Mouse (Mus musculus): ENCODE data around the gene Pde4dip.

DNA sequence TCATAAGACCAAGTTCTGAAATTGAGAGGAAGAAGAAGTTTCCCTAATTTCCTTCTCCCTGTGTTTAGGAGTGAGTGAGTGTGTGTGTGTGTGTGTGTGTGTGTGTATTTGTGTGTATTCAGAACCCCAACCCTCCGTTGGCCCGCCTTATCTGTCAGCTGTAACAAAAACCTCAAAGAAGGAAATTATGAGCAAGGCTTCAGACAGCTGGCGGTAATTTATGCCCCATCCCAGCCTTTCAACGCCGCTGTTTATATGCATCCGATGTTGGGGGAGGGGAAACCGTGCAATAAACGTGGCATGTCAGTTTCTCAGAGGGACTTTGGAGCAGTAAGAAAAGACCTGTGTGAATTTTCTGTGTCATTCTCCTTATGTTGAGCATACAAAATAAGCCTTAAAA, 12.2 kb downstream of the Pde4dip start:
- TF ChIP-seq CTCF (IDR thresholded peaks at IDR 0.05; ENCODE audit: insufficient read depth, low read depth, low read length) (no peak), POLR2A (IDR thresholded peaks at IDR 0.05; ENCODE audit: insufficient read depth, low read depth, low read length) (no peak)

All from olfactory bulb, adult 2 months (tissue).